Comparison of ENCODE assay signal across 19 mouse cellular contexts in genomic region chr2:118573135-118573534, GRCm38 (mm10).
"Had no signal": no experiment of that assay in that cellular context is flagged by ENCODE, and none has a peak within 500 bp of the region (broad histone marks: within the 10 kb centered on the region; RNA-seq: fewer than 3 reads in every experiment).

No protein-coding gene starts in this region.

- H3K36me3 ChIP-seq: liver, embryonic 13.5 days; liver, embryonic 15.5 days; lung, embryonic 15.5 days; midbrain, embryonic 13.5 days; midbrain, embryonic 15.5 days; neural tube, embryonic 12.5 days had no signal

- DNase-seq: liver, embryonic 13.5 days; liver, postnatal 0 days; lung, adult 2 months; lung, postnatal 14 days; lung, postnatal 36 days; retina, postnatal 1 day; right cerebral cortex, postnatal 14 days; spleen, adult 18-20 months; thymus, adult 2 months; thymus, postnatal 14 days; thymus, postnatal 4 days had no signal

- H3K4me1 ChIP-seq: liver, embryonic 13.5 days; liver, embryonic 15.5 days; lung, embryonic 15.5 days; midbrain, embryonic 13.5 days; midbrain, embryonic 15.5 days; neural tube, embryonic 12.5 days had no signal

- H3K9ac ChIP-seq: liver, embryonic 13.5 days; liver, embryonic 15.5 days; liver, postnatal 0 days; lung, embryonic 15.5 days; midbrain, embryonic 13.5 days; midbrain, embryonic 15.5 days; neural tube, embryonic 12.5 days had no signal

- H3K4me2 ChIP-seq: liver, embryonic 13.5 days; liver, embryonic 15.5 days; lung, embryonic 15.5 days; midbrain, embryonic 11.5 days; midbrain, embryonic 13.5 days; midbrain, embryonic 15.5 days; neural tube, embryonic 12.5 days had no signal

- H3K9me3 ChIP-seq: liver, embryonic 13.5 days; liver, embryonic 15.5 days; lung, embryonic 15.5 days; midbrain, embryonic 13.5 days; midbrain, embryonic 15.5 days; neural tube, embryonic 12.5 days had no signal

- H3K27ac ChIP-seq: liver, embryonic 13.5 days; liver, embryonic 15.5 days; lung, embryonic 15.5 days; macrophage; midbrain, embryonic 13.5 days; midbrain, embryonic 15.5 days; neural tube, embryonic 12.5 days had no signal

- H3K27me3 ChIP-seq: liver, embryonic 13.5 days; liver, embryonic 15.5 days; lung, embryonic 15.5 days; midbrain, embryonic 13.5 days; midbrain, embryonic 15.5 days; neural tube, embryonic 12.5 days had no signal

- ATAC-seq: liver, postnatal 0 days; lung, postnatal 0 days; midbrain, embryonic 13.5 days; midbrain, embryonic 15.5 days had no signal

- H3K4me3 ChIP-seq: liver, embryonic 13.5 days; liver, embryonic 15.5 days; lung, embryonic 15.5 days; midbrain, embryonic 13.5 days; midbrain, embryonic 15.5 days; neural tube, embryonic 12.5 days had no signal
